Mouse (Mus musculus): ENCODE data around the gene Gm10282.

The Gm10282 gene

DNA sequence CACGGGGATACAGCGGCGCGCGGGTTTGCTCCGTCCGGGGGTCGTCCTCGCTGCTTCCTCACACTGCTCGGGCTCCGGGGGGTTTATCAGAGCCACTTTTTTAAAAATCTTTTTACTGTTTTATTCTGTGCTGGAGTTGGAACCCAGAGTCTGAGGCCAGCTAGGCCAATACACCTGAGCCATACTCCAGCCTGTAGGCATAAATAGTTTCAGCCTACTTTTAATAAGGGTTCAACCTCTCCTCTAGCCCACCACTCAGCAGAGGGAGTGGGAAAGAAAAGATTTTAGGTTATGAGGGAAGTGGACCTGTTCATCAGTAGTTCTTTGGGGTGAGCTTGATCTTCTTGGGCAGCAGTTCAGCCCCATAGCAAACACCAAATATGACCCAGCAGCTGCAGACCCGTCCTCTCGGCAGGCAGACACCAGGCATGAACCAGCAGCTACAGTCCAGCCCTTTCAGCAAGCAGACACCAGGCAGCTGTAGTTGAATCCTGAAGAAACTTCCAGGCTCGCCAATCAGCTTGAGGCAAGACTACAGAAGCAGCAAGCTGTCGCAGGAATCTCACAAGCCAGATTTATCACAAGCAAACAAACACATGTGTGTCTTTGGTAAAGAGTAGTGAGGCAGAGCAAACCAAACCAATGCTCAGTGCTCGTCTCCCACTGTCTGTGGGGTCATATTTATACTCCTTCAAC is at the start of gene Gm10282:
TSS of gene Gm10282 (minus strand) at position 51 of the 696 bp plus-strand sequence.
- no peak for DNase-seq

DNA sequence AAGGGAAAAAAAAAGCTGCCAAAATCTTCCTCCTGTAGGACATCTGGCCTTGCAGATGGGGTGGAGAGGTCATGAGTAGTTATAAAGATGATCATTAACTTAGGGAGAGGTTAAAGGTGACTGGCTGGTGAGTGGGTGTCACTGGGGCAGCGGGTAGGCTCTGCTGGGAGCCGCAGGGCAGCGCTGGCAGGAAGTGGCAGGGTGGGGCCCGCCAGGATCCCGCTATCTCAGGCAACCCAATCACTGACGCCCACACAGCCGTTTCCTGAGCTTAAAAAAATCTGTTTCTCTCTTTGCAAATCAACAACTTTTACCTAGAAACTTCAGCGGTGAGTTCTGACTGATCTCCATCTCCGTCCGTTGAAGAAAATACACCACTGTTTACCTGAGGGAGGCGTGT is 49.2 kb upstream of the Gm10282 start:
- DNase-seq = no peak

DNA sequence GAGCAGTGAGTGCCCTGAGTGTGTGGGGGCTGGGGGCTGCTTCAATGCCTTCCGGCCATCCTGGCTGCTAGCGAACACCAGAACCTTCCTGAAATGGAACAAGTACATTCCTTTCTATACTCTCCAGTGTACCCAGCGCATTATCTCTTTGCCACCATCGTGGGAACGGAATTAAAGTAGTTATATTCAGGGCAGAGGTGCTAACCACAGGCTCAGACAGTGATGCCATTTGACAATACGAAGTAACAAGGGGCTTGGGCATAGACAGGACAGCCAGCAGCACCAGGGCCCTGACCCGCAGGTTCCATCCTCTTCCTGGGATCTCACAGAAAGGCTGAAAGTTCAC is 48.6 kb upstream of the Gm10282 start:
- no peak for DNase-seq

- DNase-seq = no peak
Measured at GRCm38 (mm10) chr8:72352951-72353699, 48.1 kb upstream of the Gm10282 start.

- no peak for DNase-seq
Measured at GRCm38 (mm10) chr8:72351405-72352005, 46.4 kb upstream of the Gm10282 start.

DNA sequence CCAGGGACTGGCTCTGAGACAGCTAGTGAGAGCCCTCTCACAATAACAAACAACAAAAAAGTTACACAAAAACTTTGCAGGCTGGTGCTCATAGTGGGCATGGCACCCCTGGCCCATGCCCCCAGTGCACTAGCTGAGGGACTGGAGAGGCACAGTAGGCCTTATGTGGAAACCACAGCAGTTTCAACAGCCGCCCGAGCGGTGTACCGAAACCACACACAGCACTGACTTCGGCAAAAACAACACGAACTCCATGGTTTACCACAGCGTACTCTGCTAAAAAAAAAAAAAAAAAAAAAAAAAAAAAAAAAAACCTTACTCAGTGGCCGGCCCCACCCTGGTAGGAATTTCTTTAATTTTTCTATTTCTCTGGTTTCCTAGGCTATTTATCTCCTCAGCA is 45.7 kb upstream of the Gm10282 start:
- no peak for DNase-seq

DNA sequence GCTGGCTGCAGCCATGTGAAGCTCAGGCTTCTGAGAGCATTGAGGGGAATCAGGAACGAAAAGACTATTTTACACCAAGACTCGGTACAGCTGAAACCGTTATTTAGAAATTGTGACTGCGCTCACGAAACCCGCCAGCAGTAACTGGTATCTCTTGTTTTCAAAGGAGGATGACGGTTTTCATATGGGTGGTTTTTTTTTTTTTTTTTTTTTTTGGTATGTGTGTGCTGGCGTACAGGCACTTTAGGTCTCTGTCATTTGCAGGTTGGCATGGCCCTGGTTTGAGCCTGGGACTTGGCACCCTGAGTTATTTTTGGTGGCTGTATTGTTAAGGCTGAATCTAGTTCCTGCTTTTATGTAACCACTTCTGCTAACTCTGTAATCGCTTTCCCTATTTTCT is 44.8 kb upstream of the Gm10282 start:
- DNase-seq = no peak

- no peak for DNase-seq
Measured at GRCm38 (mm10) chr8:72348956-72349355, 43.9 kb upstream of the Gm10282 start.

GRCm38 (mm10) chr8:72348114-72348513 is 43.1 kb upstream of the Gm10282 start:
- DNase-seq = no peak

GRCm38 (mm10) chr8:72347553-72347952 is 42.5 kb upstream of the Gm10282 start:
- DNase-seq = no peak

GRCm38 (mm10) chr8:72343725-72344124 is 38.7 kb upstream of the Gm10282 start:
- no peak for DNase-seq

DNA sequence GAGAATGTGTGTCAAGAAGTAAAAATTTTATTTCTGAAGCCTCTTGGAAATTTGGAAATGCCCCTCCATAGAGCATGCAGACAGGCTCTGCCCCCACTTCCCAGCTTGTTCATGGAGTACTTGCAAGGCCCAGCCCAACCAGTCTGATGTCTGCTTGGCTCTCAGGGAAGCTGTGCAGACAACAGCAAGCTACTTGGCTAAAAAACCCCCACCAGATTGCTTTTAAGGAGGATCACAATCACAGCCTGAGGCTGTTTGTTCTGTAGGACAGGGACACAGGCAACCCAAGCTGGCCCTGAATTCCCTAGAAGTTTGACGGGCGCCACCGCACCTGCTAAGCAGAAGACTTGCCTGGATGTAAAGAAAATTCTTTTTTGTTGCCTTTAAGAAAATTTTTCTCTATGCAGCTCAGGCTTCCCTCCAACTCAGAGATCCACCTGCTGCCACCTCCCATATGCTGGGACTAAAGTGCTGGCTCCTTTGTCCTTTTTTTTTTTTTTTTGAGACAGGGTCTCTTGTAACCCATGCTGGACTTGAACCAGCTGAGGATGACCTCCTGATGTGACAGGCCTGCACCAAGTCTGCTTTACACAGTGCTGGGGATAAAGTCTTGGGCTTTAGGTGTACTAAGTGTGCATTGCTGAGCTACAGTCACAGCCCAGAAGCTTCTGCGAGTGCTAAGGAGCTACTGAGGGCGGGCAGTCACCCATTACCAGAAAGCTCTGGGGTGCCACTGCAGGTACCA is 37.7 kb upstream of the Gm10282 start:
- no peak for DNase-seq

DNA sequence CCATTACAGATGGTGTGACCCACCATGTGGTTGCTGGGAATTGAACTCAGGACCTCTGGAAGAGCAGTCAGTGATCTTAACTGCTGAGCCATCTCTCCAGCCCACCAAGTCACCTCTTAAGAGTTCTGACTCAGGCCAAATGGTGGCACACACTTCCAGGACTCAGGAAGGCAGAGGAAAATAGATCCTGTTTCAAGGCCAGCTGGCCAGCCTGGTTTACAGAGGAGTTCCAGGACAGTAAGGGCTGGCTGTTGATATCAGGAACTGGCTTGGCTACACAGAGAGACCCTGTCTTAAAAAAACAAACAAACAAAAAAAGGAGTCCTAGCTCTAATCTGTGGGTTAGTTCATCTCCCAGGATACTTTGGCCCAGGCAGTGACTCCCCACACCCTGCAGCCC is 32.0 kb upstream of the Gm10282 start:
- DNase-seq = no peak

GRCm38 (mm10) chr8:72336273-72336672 is 31.2 kb upstream of the Gm10282 start:
- no peak for DNase-seq

GRCm38 (mm10) chr8:72334144-72334641 is 29.1 kb upstream of the Gm10282 start:
- DNase-seq = no peak

- DNase-seq = no peak
Measured at GRCm38 (mm10) chr8:72333429-72334143, 28.5 kb upstream of the Gm10282 start.

DNA sequence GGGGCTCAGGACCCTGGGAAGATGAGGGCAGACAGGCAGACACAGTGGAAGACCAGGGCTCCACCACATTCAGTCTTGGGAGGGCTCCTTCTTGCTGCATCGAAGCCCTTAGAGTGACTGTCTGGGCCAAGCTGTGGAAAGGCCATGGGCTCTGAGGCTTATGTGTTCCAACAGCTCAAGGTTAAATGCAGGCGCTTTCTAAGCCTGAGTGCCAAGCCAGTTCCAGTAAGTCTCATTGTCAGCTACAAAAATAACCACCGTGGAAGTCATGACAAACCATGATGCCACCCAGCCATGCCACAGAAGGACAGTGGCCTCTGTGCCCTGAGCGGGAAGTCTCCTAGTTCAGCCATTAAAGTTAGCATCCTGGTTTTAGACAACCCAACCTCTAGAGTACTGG is 26.6 kb upstream of the Gm10282 start:
- DNase-seq = no peak

DNA sequence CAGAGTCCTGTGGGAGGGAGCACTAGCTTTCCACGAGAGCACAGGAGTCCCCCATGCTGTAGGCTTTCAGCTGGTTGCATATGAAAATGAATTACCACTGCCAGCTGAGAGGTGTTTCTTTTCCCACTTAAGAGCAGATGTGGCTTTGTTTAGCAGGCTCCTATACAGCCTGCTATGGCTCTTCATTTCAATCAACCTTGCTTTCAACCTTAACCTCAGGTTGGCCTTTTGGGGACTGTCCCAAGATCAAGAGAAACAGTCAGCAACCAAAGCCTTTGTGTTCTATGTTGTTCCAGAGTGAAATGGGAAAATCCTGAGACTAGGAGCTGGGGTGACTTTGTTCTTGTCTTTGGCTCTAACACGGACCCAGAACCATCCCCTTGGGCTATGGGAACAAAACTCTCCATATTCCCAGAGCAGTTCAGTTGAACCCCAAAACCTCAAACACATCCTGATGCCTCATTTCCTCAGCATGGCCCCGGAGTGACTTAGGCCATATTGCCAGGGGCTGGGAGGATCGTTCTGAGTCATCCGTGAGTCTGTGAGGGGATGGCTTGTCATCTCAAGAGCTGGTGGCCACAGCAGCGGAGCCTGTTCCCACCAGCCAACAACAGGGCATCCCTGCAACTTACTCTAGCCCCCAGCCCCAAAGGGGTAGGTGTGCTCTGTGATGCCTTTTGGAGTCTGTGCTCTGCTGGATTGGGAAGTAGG is 25.9 kb upstream of the Gm10282 start:
- no peak for DNase-seq

GRCm38 (mm10) chr8:72329116-72329515 is 24.1 kb upstream of the Gm10282 start:
- DNase-seq = no peak

GRCm38 (mm10) chr8:72324708-72325107 is 19.6 kb upstream of the Gm10282 start:
- DNase-seq = no peak

DNA sequence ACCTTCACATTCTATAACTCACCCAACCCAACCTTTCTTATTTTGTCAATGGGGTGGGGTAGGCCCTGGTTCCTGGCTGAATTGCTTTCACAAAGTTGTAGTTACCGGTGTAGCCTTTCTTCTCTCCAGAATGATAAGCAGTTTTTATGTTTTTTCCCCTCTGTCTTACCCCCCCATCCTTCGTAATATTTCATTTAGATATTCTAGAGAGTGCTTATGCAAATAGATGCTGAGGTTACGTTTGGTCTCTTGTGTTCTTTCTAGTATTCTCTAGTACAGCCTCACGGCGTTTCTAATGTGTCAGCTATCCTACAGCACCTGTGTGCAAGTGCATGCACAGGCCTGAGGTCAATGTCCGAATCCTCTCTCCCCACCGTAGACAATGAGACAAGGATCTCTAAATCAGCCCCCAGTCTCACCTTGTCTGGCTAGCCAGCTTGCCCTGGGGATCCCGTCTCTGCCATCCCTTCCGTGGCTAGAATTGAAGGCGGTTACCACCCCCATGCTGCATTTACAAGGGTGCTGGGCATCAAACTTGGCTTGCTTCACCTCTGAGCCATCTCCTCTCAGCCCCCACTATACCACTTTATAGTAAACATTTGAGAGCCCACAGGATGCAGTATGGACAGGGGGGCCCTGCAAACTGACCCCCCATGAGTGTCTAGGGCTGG is 19.1 kb upstream of the Gm10282 start:
- no peak for DNase-seq
